Mouse (Mus musculus): ENCODE results near the gene Rtn4r. TPM values are rescaled to one million over a fixed set of nuclear protein-coding genes. Genes with fewer than 3 reads are reported as not detected.
"Not testable (repeated sequence)": the region's sequence is repeated elsewhere in the genome, so short reads cannot be mapped to it uniquely, and the experiment has no call there.

Rtn4r gene
- polyA plus RNA-seq, 1 experiment from 2014 or later = 0.90 TPM

GRCm38 (mm10) chr16:18182766-18183165 is 55.3 kb downstream of the Rtn4r start:
- peaks cover 14% of the 10 kb centered on the region; the same call in 1 of the 2 replicates for H3K4me1 ChIP-seq
- no peak overlapping the region for H3K4me2 ChIP-seq
- no peak for ATAC-seq (ENCODE audit: borderline replicate concordance, extremely low read depth, low FRiP score, low TSS enrichment)
- H3K4me3 ChIP-seq = no peak overlapping the region
- WGBS = 79% methylated on average over 8 of the region's 8 CpGs
- H3K27ac ChIP-seq = no peak overlapping the region
- H3K9ac ChIP-seq = no peak overlapping the region
- H3K9me3 ChIP-seq = no peaks in the 10 kb centered on the region
- no peaks in the 10 kb centered on the region for H3K36me3 ChIP-seq
- H3K27me3 ChIP-seq = no peaks in the 10 kb centered on the region

- Histone ChIP-seq H3K4me3 (no peak overlapping the region), H3K27ac (no peak overlapping the region), H3K4me1 (no peaks in the 10 kb centered on the region), H3K36me3 (no peaks in the 10 kb centered on the region), H3K9me3 (no peaks in the 10 kb centered on the region), H3K27me3 (no peaks in the 10 kb centered on the region), H3K9ac (no peak overlapping the region), H3K4me2 (no peak overlapping the region)
- ATAC-seq (ENCODE audit: borderline replicate concordance, extremely low read depth, low FRiP score, low TSS enrichment) = no peak
- 76% methylated on average over 8 of the region's 8 CpGs for WGBS
Observed at GRCm38 (mm10) chr16:18185715-18186449, 58.4 kb downstream of the Rtn4r start.

DNA sequence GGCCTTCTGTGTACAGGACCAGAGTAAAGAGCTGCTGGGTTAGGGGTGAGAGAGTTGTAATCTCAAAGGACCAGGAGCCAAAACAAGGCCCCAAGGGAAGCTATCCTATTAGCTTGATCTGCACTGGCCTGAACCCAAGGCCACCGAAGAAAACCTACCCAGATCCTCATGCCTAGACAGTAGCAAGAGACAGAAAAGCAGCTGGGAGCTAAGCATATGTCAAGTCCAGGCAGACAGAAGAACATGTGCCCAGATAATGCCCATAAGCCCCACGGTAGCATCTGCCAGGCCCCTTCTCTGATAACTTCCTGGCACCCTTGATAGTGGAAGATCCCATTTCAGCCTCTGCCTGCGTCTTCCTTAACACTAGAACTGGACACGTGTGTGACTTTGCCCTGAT is 59.4 kb downstream of the Rtn4r start:
- ATAC-seq (ENCODE audit: borderline replicate concordance, extremely low read depth, low FRiP score, low TSS enrichment) = no peak
- Histone ChIP-seq H3K4me2 (no peak overlapping the region), H3K4me3 (no peak overlapping the region), H3K9ac (no peak overlapping the region), H3K27me3 (no peaks in the 10 kb centered on the region), H3K27ac (no peak overlapping the region), H3K4me1 (no peaks in the 10 kb centered on the region), H3K36me3 (no peaks in the 10 kb centered on the region), H3K9me3 (no peaks in the 10 kb centered on the region)
- WGBS = 65% methylated on average over 4 of the region's 4 CpGs

- no peak overlapping the region for H3K4me3 ChIP-seq
- no peaks in the 10 kb centered on the region for H3K9me3 ChIP-seq
- H3K27ac ChIP-seq = no peak overlapping the region
- ATAC-seq (ENCODE audit: borderline replicate concordance, extremely low read depth, low FRiP score, low TSS enrichment) = no peak
- no peak overlapping the region for H3K4me2 ChIP-seq
- H3K27me3 ChIP-seq = no peaks in the 10 kb centered on the region
- H3K36me3 ChIP-seq = no peaks in the 10 kb centered on the region
- H3K9ac ChIP-seq = no peak overlapping the region
- H3K4me1 ChIP-seq = no peaks in the 10 kb centered on the region
- 74% methylated on average over 3 of the region's 3 CpGs for WGBS
Observed at GRCm38 (mm10) chr16:18187221-18187620, 59.8 kb downstream of the Rtn4r start.

GRCm38 (mm10) chr16:18191006-18191405 is 63.6 kb downstream of the Rtn4r start:
- Histone ChIP-seq H3K27me3 (no peaks in the 10 kb centered on the region), H3K9ac (no peak overlapping the region), H3K4me1 (0 out of 2 replicates have a peak, but pooled peaks cover 3% of the 10 kb centered on the region), H3K9me3 (no peaks in the 10 kb centered on the region), H3K27ac (no peak overlapping the region), H3K4me3 (no peak overlapping the region), H3K4me2 (no peak overlapping the region), H3K36me3 (no peaks in the 10 kb centered on the region)
- ATAC-seq (ENCODE audit: borderline replicate concordance, extremely low read depth, low FRiP score, low TSS enrichment) = no peak
- WGBS = 62% methylated on average over 2 of the region's 2 CpGs

GRCm38 (mm10) chr16:18194208-18194985 is 67.0 kb downstream of the Rtn4r start:
- no peaks in the 10 kb centered on the region for H3K36me3 ChIP-seq
- H3K27me3 ChIP-seq = no peaks in the 10 kb centered on the region
- no peaks in the 10 kb centered on the region for H3K9me3 ChIP-seq
- H3K27ac ChIP-seq = no peak overlapping the region
- peak; percentile 39 for ATAC-seq (ENCODE audit: borderline replicate concordance, extremely low read depth, low FRiP score, low TSS enrichment)
- H3K9ac ChIP-seq = no peak overlapping the region
- H3K4me3 ChIP-seq = no peak overlapping the region
- WGBS = 61% methylated on average over 15 of the region's 15 CpGs
- 0 out of 2 replicates have a peak, but pooled peaks cover 3% of the 10 kb centered on the region for H3K4me1 ChIP-seq
- no peak overlapping the region for H3K4me2 ChIP-seq

DNA sequence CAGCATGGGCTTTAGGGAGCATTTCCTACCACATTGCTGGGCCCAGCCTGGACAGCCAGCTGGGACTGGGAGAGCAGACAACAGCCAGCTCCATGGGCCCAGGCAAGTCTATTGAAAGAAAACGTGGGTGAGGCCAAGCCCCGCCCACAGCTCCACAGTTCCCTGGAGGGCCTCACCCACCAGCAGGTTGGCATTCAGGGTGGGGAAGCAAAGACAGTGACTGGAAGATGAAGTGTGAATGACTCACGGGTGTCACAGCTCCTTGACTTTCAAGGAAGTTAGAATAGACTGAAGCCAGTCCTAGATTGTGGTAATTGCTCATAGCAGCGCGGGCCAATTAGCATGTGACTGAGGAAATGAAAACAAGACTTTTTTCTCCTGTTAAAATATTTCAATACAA is 67.6 kb downstream of the Rtn4r start:
- WGBS = 57% methylated on average over 5 of the region's 5 CpGs
- Histone ChIP-seq H3K27me3 (no peaks in the 10 kb centered on the region), H3K9ac (no peak overlapping the region), H3K36me3 (no peaks in the 10 kb centered on the region), H3K4me1 (0 out of 2 replicates have a peak, but pooled peaks cover 3% of the 10 kb centered on the region), H3K4me3 (no peak overlapping the region), H3K4me2 (no peak overlapping the region), H3K27ac (no peak overlapping the region), H3K9me3 (no peaks in the 10 kb centered on the region)
- no peak for ATAC-seq (ENCODE audit: borderline replicate concordance, extremely low read depth, low FRiP score, low TSS enrichment)

- not testable (repeated sequence) for ATAC-seq (ENCODE audit: borderline replicate concordance, extremely low read depth, low FRiP score, low TSS enrichment); H3K36me3 ChIP-seq; H3K4me1 ChIP-seq; H3K27me3 ChIP-seq; H3K9ac ChIP-seq; H3K9me3 ChIP-seq; H3K4me2 ChIP-seq; H3K27ac ChIP-seq; H3K4me3 ChIP-seq
- WGBS = 59% methylated on average over 3 of the region's 3 CpGs
Observed at GRCm38 (mm10) chr16:18195561-18195960, 68.1 kb downstream of the Rtn4r start.

DNA sequence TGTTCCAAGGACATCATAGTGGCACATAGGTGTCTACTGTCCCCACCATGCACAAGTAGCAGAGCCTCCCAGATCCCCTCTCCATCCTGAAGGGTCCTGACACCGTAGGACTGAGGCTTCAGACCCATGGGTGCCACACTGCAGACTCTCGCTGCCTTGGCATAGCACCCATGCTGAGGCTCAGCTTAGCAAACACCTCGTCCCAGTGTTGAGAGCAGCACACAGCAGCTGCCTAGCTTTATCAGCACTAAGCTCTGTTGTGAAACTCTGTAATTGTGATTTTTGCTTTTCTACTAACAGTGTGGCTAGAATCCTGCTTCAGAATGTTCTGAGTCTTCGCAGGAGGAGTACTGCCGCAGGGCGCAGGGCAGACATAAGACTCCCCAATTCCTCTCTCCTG is 70.4 kb downstream of the Rtn4r start:
- H3K4me3 ChIP-seq = no peak overlapping the region
- no peaks in the 10 kb centered on the region for H3K36me3 ChIP-seq
- no peaks in the 10 kb centered on the region for H3K9me3 ChIP-seq
- no peak overlapping the region for H3K9ac ChIP-seq
- 0 out of 2 replicates have a peak, but pooled peaks cover 3% of the 10 kb centered on the region for H3K4me1 ChIP-seq
- no peak overlapping the region for H3K27ac ChIP-seq
- no peaks in the 10 kb centered on the region for H3K27me3 ChIP-seq
- ATAC-seq (ENCODE audit: borderline replicate concordance, extremely low read depth, low FRiP score, low TSS enrichment) = no peak
- WGBS = 72% methylated on average over 6 of the region's 6 CpGs
- H3K4me2 ChIP-seq = no peak overlapping the region

DNA sequence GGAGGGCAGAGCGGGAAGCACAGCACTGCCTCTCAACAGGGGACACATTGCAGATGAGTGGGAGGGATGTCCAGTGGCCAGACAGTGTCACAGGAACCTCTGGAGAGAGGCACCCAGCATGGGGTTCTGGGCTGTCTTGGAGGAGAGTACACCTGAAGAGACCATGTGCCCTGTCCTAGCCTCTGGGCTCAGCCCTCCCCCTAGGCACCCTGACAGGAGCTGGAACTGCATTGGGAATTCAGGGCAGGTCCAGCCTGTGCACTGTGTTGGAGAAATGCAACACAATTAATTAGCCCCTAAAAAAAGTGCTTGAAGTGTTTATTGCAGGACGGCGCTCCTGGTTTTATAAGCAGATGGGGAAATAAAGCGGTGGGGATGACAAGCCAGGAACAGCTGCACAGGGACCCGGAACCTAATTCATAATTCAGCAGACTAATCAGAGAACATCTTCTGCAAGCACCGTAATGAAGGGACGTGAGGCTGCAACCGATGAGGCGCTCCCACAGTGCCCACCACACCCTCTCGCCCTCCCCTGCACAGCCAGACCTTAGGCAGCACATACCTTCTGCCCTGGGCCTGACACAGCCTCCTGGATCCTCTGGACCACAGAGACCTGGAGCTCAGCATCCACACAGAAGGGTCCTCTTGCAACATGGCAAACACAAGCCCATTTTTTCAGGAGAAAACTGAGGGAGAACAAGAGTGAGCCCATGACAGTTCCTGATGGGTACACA is 71.1 kb downstream of the Rtn4r start:
- ATAC-seq (ENCODE audit: borderline replicate concordance, extremely low read depth, low FRiP score, low TSS enrichment) = no peak
- H3K36me3 ChIP-seq = no peaks in the 10 kb centered on the region
- 0 out of 2 replicates have a peak, but pooled peaks cover 3% of the 10 kb centered on the region for H3K4me1 ChIP-seq
- WGBS = 64% methylated on average over 10 of the region's 10 CpGs
- H3K4me2 ChIP-seq = no peak overlapping the region
- H3K4me3 ChIP-seq = no peak overlapping the region
- no peaks in the 10 kb centered on the region for H3K9me3 ChIP-seq
- H3K9ac ChIP-seq = no peak overlapping the region
- no peaks in the 10 kb centered on the region for H3K27me3 ChIP-seq
- H3K27ac ChIP-seq = no peak overlapping the region

DNA sequence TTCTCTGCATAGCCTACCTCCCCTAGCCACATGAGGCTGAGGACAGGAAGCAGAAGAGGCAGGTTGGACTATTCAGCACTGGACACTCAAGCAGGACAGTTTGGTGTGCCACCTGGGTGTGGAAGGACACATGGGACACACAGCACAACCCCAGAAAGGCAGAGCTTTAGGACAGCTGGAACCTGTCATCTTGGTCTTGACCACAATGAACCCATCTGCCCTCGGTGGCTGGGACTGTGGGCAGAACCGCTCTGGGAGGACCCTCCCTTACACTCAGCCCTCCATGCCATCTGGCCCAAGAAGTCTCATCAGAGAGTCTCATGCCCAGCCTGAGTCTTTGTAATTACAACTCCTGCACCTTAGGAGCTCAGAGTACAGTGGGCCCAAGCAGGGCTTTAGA is 72.6 kb downstream of the Rtn4r start:
- H3K4me3 ChIP-seq = no peak overlapping the region
- 0 out of 2 replicates have a peak, but pooled peaks cover 1% of the 10 kb centered on the region for H3K4me1 ChIP-seq
- H3K4me2 ChIP-seq = no peak overlapping the region
- H3K36me3 ChIP-seq = no peaks in the 10 kb centered on the region
- no peak for ATAC-seq (ENCODE audit: borderline replicate concordance, extremely low read depth, low FRiP score, low TSS enrichment)
- no peaks in the 10 kb centered on the region for H3K27me3 ChIP-seq
- H3K9me3 ChIP-seq = no peaks in the 10 kb centered on the region
- H3K9ac ChIP-seq = no peak overlapping the region
- H3K27ac ChIP-seq = no peak overlapping the region
- 69% methylated on average over 2 of the region's 2 CpGs for WGBS

DNA sequence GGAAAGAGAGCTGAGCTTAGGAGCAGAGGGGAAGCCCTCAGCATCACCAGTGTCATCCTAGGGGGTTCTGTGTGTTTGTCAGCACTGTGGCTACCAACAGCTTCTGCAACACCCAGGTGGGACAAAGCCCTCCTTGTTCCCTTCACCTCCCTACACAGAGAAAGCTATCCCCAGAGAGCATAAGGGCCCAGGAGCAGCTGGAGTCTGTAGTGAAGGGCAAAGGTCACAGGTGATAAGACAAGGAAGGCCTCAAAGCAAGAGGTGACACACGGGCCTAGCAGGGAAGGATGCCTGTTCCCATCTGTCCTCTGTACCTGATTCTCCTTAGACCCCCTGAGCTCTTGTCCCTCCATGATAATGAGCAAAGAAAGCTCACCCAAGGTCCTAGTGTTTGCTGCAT is 74.2 kb downstream of the Rtn4r start:
- ATAC-seq (ENCODE audit: borderline replicate concordance, extremely low read depth, low FRiP score, low TSS enrichment) = no peak
- no peaks in the 10 kb centered on the region for H3K36me3 ChIP-seq
- H3K27ac ChIP-seq = no peak overlapping the region
- H3K4me2 ChIP-seq = no peak overlapping the region
- H3K27me3 ChIP-seq = no peaks in the 10 kb centered on the region
- WGBS = 27% methylated on average over 1 of the region's 1 CpGs
- H3K9me3 ChIP-seq = no peaks in the 10 kb centered on the region
- H3K4me3 ChIP-seq = no peak overlapping the region
- H3K9ac ChIP-seq = no peak overlapping the region
- no peaks in the 10 kb centered on the region for H3K4me1 ChIP-seq

Data from lung, embryonic 15.5 days (tissue).